Mouse (Mus musculus): Measurements from ENCODE around the gene Irf2. TPM values are rescaled to one million over a fixed set of nuclear protein-coding genes. Genes with fewer than 3 reads are reported as not detected.

Gene Irf2
- total RNA-seq, 2 experiments from 2014 or later, result 54.6 to 62.0 TPM

DNA sequence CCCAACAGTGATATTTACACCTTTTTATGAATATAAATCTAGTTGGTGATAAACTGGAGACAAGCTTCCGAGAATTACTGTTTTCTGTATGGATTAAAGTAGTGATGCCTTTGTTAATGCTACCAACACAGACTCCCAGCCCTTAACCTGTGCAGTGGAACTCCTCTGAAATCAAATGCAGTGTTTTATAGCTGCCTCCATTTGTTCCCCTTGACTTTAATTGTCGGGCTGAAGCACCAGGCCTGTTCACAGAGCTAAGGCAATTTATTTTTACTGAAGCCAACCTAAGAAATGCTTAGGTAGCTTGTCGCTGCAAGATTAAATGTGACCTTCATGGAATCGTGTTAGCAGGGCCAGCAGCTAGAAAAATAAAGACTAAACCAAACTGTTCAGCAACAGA is 11.6 kb downstream of the Irf2 start:
- no peak for DNase-seq (ENCODE audit: low spot score in 2 of 2)
- Histone ChIP-seq H3K27ac (no peak overlapping the region), H3K4me3 (no peak overlapping the region)
- TF ChIP-seq CTCF (conservative IDR thresholded peaks at IDR 0.05), result no peak

GRCm38 (mm10) chr8:46752986-46753385 is 13.5 kb downstream of the Irf2 start:
- no peak for TF ChIP-seq CTCF (conservative IDR thresholded peaks at IDR 0.05)
- Histone ChIP-seq H3K27ac (no peak overlapping the region), H3K4me3 (no peak overlapping the region)
- DNase-seq (ENCODE audit: low spot score in 2 of 2), result no peak

DNA sequence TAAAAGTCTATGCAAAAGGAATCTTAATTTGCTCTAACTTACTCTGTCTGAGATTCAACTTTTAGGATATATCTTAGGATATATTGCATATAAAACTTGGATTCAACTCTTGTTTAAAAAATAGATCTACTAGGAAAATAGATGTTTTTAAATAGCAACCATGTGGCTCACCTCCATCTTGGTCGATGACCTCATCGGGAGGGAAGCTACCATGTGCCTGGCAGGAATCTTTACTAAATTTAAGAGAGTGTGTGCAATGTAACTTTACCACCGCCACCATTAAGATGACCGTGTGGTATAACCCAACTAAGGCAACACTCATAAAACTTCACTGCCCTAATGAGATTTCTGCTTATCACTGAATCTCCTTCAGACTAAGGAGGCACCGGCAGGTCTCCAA is 14.8 kb downstream of the Irf2 start:
- no peak overlapping the region for H3K27ac ChIP-seq
- DNase-seq (ENCODE audit: low spot score in 2 of 2), result no peak
- TF ChIP-seq CTCF (conservative IDR thresholded peaks at IDR 0.05), result no peak
- no peak overlapping the region for H3K4me3 ChIP-seq

DNA sequence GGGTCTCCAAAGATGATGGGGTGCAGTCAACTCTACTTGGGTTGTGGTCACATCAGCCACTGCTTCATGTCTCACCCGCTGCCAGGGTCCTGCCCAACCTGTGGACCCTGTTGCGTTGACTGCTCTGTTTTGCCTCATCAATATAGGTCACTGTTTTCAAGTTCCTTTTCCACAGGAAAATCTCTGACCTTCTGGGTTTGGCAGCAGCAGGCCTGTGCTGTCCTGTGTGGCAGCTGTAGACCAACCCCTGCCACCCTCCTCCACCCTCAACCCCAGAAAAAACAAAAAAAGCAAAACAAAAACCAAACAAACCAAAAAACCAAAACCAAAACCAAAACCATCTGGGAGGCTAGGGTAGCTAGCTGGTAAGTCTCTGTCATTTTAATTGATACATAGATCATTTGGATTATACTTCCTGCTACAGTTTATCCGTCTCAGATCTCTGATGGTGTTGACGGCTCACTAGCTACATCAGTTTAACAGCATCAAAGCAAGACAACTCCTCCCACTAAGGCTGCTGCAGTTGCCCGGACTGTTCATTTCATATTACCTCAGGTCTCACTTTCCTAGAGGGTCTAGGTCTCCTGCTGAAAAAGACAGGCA is 16.3 kb downstream of the Irf2 start:
- no peak for TF ChIP-seq CTCF (conservative IDR thresholded peaks at IDR 0.05)
- DNase-seq (ENCODE audit: low spot score in 2 of 2), result no peak
- no peak overlapping the region for H3K4me3 ChIP-seq
- H3K27ac ChIP-seq, result no peak overlapping the region

GRCm38 (mm10) chr8:46757613-46758012 is 18.1 kb downstream of the Irf2 start:
- no peak overlapping the region for H3K27ac ChIP-seq
- no peak for TF ChIP-seq CTCF (conservative IDR thresholded peaks at IDR 0.05)
- H3K4me3 ChIP-seq, result no peak overlapping the region
- DNase-seq (ENCODE audit: low spot score in 2 of 2), result no peak

GRCm38 (mm10) chr8:46758131-46758530 is 18.6 kb downstream of the Irf2 start:
- no peak for TF ChIP-seq CTCF (conservative IDR thresholded peaks at IDR 0.05)
- H3K4me3 ChIP-seq, result no peak overlapping the region
- DNase-seq (ENCODE audit: low spot score in 2 of 2), result no peak
- no peak overlapping the region for H3K27ac ChIP-seq

- no peak for TF ChIP-seq CTCF (conservative IDR thresholded peaks at IDR 0.05)
- H3K4me3 ChIP-seq, result no peak overlapping the region
These were observed 19.1 kb downstream of the Irf2 start for GRCm38 (mm10) chr8:46758676-46759075.

GRCm38 (mm10) chr8:46759562-46759961 is 20.0 kb downstream of the Irf2 start:
- DNase-seq (ENCODE audit: low spot score in 2 of 2), result no peak
- TF ChIP-seq CTCF (conservative IDR thresholded peaks at IDR 0.05), result no peak
- no peak overlapping the region for H3K27ac ChIP-seq

More at GRCm38 (mm10) chr8:46758676-46759075, 19.1 kb downstream of the Irf2 start:
- H3K27ac ChIP-seq, result no peak overlapping the region
- DNase-seq (ENCODE audit: low spot score in 2 of 2), result no peak

DNA sequence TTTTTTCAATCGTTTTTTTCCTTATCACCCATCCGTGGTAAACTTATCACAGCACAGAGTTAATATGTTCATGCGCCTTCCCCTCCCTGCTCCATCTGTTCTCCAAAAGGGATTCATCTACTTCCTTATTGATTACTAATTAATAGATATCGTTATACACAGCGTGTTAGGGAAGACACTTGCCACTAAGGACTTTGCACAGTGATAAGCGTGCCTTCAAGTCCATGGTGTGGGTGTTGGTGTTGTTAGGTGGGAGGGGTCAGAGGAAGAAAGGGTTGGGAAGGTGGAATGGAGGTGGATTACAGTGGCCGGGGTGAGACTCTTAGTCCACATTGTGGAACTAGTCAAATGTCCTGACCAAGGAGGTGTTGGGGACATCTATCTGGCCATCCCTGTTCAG is 21.2 kb downstream of the Irf2 start:
- no peak for DNase-seq (ENCODE audit: low spot score in 2 of 2)
- no peak overlapping the region for H3K27ac ChIP-seq
- no peak overlapping the region for H3K4me3 ChIP-seq
- TF ChIP-seq CTCF (conservative IDR thresholded peaks at IDR 0.05), result no peak

More at GRCm38 (mm10) chr8:46759562-46759961, 20.0 kb downstream of the Irf2 start:
- H3K4me3 ChIP-seq, result no peak overlapping the region

GRCm38 (mm10) chr8:46761454-46761853 is 21.9 kb downstream of the Irf2 start:
- H3K27ac ChIP-seq, result no peak overlapping the region; the same call in 1 of the 2 replicates
- DNase-seq (ENCODE audit: low spot score in 2 of 2), result no peak
- H3K4me3 ChIP-seq, result no peak overlapping the region
- no peak for TF ChIP-seq CTCF (conservative IDR thresholded peaks at IDR 0.05)

GRCm38 (mm10) chr8:46769408-46770180 is 30.1 kb downstream of the Irf2 start:
- TF ChIP-seq CTCF (conservative IDR thresholded peaks at IDR 0.05), result no peak
- Histone ChIP-seq H3K4me3 (no peak overlapping the region), H3K27ac (peak overlapping the region; percentile 86)
- DNase-seq (ENCODE audit: low spot score in 2 of 2), result peak; percentile 13 to 58

DNA sequence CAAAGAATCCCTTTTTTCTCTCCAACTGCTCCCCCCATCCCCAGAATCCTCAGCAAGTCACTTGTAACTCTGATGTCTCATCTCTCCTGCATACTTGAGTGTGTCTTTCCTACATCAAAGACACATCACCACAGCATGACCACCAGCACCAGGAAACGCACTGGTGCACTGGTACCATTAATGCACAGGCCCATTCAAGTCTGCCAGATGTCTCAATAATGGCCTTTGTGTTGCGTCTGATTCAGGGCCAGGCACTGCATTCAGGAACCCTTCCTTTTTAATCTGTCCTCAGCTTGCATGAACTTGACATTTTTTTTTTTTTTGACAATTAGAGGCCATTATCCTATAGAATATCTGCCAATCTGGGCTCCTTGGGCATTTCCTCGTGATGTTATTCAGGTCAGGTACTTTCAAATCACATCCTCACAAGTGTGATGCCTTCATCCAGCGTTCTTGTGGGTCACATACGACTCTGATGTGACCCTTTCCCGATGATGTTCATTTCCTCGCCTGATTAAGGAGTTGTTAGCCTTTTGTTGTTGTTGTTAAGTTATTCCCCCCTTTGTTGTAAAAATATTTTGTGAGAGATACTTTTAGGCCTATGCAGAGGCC is 31.5 kb downstream of the Irf2 start:
- no peak for TF ChIP-seq CTCF (conservative IDR thresholded peaks at IDR 0.05)
- peak overlapping the region; percentile 86 for H3K27ac ChIP-seq

DNA sequence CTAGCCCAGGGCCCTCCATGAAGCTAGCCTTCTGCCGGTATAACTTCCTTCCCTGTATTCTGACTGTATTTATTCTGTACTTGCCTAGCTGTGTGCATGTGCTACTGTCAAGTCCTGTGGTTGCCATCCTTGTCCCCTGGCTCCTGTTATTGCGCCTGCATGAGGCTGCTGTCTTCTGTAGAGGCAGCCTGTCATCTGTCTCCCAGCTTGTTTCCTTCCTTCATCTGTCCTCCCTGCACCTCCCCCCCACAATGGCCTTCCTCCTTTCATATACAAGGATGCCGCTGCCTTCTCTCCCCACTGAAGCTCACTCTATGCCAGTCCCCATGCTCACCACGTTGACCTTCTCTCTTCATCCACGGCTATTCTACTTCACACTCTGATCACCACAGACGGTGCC is 33.3 kb downstream of the Irf2 start:
- Histone ChIP-seq H3K27ac (no peak overlapping the region), H3K4me3 (no peak overlapping the region)
- DNase-seq (ENCODE audit: low spot score in 2 of 2), result no peak
- TF ChIP-seq CTCF (conservative IDR thresholded peaks at IDR 0.05), result no peak

More for the DNA sequence above, 31.5 kb downstream of the Irf2 start:
- H3K4me3 ChIP-seq, result no peak overlapping the region
- DNase-seq (ENCODE audit: low spot score in 2 of 2), result no peak
